Mouse (Mus musculus) olfactory bulb, adult 2 months (tissue): Measurements from ENCODE around the gene Gas2.

ENCODE experiments used
- CTCF ChIP-seq: fragments of 200-500 bp; IDR thresholded peaks from 2 replicates; pipeline ENCODE4 v1.5.1; 2012; ENCODE audit warnings: low read depth, mild to moderate bottlenecking, low read length, moderate library complexity; ENCODE audit not compliant: insufficient read depth
- POLR2A ChIP-seq: fragments of 200-500 bp; IDR thresholded peaks from 2 replicates; pipeline ENCODE4 v1.6.1; 2012; ENCODE audit warnings: mild to moderate bottlenecking, low read depth, low read length, moderate library complexity; ENCODE audit not compliant: insufficient read depth

GRCm38 (mm10) chr7:52037600-52038582 is 176.1 kb downstream of the Gas2 start:
- TF ChIP-seq CTCF (no peak), POLR2A (no peak)
